Mouse (Mus musculus) liver, embryonic 14.5 days (tissue): ENCODE measurements around the gene Triap1.
"Not testable (repeated sequence)": the region's sequence is repeated elsewhere in the genome, so short reads cannot be mapped to it uniquely, and the experiment has no call there.

Experiments
- CTCF ChIP-seq: IDR thresholded peaks from 2 replicates; pipeline ENCODE4 v1.5.1; 2016; ENCODE audit warnings: antibody characterized with exemption, low read depth, control low read depth
- EP300 ChIP-seq: IDR thresholded peaks from 2 replicates; pipeline ENCODE4 v1.6.1; 2016; ENCODE audit warnings: antibody characterized with exemption, low read depth

DNA sequence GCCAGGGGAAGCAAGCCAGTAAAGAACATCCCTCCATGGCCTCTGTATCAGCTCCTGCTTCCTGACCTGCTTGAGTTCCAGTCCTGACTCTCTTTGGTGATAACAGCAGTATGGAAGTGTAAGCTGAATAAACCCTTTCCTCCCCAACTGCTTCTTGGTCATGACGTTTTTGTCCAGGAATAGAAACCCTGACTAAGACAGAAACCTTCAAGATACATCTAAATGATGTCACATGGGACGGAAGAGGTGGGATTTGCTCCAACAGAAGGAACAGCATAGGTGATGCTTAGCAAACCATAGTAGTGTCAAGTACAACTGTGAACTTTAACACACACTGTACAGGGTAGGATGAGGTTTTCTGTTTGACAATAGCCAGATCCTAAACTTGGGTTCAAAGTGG, 37.9 kb downstream of the Triap1 start:
- TF ChIP-seq CTCF, EP300: not testable (repeated sequence)
